Mouse (Mus musculus) spleen, adult 2 months (tissue): ENCODE measurements around the gene Arhgef3. TPM values are rescaled to one million over a fixed set of nuclear protein-coding genes. Genes with fewer than 3 reads are reported as not detected.

Experiments used
- DNase-seq, 2 experiments: peaks; one replicate each; pipeline versions ENCODE4 v3.0.0 to v3.0.0-alpha.2; 2012 to 2021; ENCODE audit warnings: low spot score in 2 of 2, low read depth in 1 of 2
- H3K27ac ChIP-seq: fragments of 200-500 bp; 2 replicates; pipeline ENCODE4 v1.5.1; 2012; ENCODE audit warnings: low read length, inconsistent platforms; ENCODE audit not compliant: insufficient read depth
- H3K27me3 ChIP-seq: fragments of 200-500 bp; 2 replicates; pipeline ENCODE4 v1.6.1; 2012; ENCODE audit warnings: mild to moderate bottlenecking, moderate library complexity, low read length, inconsistent platforms; ENCODE audit not compliant: control insufficient read depth, insufficient read depth
- H3K36me3 ChIP-seq: fragments of 200-500 bp; 2 replicates; pipeline ENCODE4 v1.6.1; 2012; ENCODE audit warnings: mild to moderate bottlenecking, low read length, inconsistent platforms; ENCODE audit not compliant: control insufficient read depth, insufficient read depth
- H3K4me1 ChIP-seq: fragments of 200-500 bp; 2 replicates; pipeline ENCODE4 v1.6.1; 2011; ENCODE audit warnings: inconsistent platforms; ENCODE audit not compliant: control insufficient read depth, insufficient read depth, insufficient read length
- H3K4me3 ChIP-seq: fragments of 200-500 bp; 2 replicates; pipeline ENCODE4 v1.5.1; 2011; ENCODE audit warnings: mild to moderate bottlenecking, inconsistent platforms; ENCODE audit not compliant: insufficient read depth, insufficient read length; ENCODE audit errors: extremely low read depth
- CTCF ChIP-seq: fragments of 200-500 bp; IDR thresholded peaks from 2 replicates; pipeline ENCODE4 v1.5.1; 2011; ENCODE audit warnings: mild to moderate bottlenecking, inconsistent platforms; ENCODE audit not compliant: insufficient read depth, insufficient read length, insufficient replicate concordance; ENCODE audit errors: extremely low read depth
- POLR2A ChIP-seq: fragments of 200-500 bp; IDR thresholded peaks from 2 replicates; pipeline ENCODE4 v1.6.1; 2011; ENCODE audit warnings: low read depth, low read length, inconsistent platforms
- WGBS: fragments of 180-500 bp; shearing (Covaris S2); methylation state at CpG from one replicate; pipeline ENCODE4 v1.1.7; 2018; 5-methylcytosine and 5-hydroxymethylcytosine counted together
- polyA plus RNA-seq: library from polyadenylated mRNA; depleted of rRNA; stranded (reverse); fragments of >200 nt; gene quantifications from 2 replicates; pipeline ENCODE4 v1.2.3, GENCODE M21; 2012

Arhgef3 gene
- polyA plus RNA-seq, 1 experiment = 21.1 TPM

GRCm38 (mm10) chr14:27187025-27187424 lies 72.3 kb downstream of the Arhgef3 start:
- H3K27ac ChIP-seq = no peak overlapping the region
- DNase-seq = peak; percentile 61 to 78
- no peaks in the 10 kb centered on the region for H3K4me1 ChIP-seq
- H3K27me3 ChIP-seq = no peaks in the 10 kb centered on the region
- 20% methylated on average over 4 of the region's 4 CpGs for WGBS
- H3K4me3 ChIP-seq = no peak overlapping the region
- no peaks in the 10 kb centered on the region for H3K36me3 ChIP-seq
- TF ChIP-seq POLR2A (no peak), CTCF (peak; percentile 96; the same call in 1 of the 2 replicates)

- H3K27me3 ChIP-seq = no peaks in the 10 kb centered on the region
- H3K36me3 ChIP-seq = no peaks in the 10 kb centered on the region
- TF ChIP-seq CTCF (no peak), POLR2A (no peak)
- no peaks in the 10 kb centered on the region for H3K4me1 ChIP-seq
- H3K4me3 ChIP-seq = no peak overlapping the region
- WGBS = 89% methylated on average over 4 of the region's 4 CpGs
- no peak overlapping the region for H3K27ac ChIP-seq
- DNase-seq = no peak
Measured at GRCm38 (mm10) chr14:27187885-27188284, 73.2 kb downstream of the Arhgef3 start.

- 14% methylated on average over 3 of the region's 3 CpGs for WGBS
- no peak for TF ChIP-seq POLR2A
- peak; percentile 88; the same call in 1 of the 2 replicates for TF ChIP-seq CTCF
- no peaks in the 10 kb centered on the region for H3K36me3 ChIP-seq
- H3K27me3 ChIP-seq = no peaks in the 10 kb centered on the region
- no peak overlapping the region for H3K27ac ChIP-seq
- H3K4me1 ChIP-seq = no peaks in the 10 kb centered on the region
- H3K4me3 ChIP-seq = no peak overlapping the region
- peak; percentile 21 to 63 for DNase-seq
Measured at GRCm38 (mm10) chr14:27192450-27192849, 77.8 kb downstream of the Arhgef3 start.

DNA sequence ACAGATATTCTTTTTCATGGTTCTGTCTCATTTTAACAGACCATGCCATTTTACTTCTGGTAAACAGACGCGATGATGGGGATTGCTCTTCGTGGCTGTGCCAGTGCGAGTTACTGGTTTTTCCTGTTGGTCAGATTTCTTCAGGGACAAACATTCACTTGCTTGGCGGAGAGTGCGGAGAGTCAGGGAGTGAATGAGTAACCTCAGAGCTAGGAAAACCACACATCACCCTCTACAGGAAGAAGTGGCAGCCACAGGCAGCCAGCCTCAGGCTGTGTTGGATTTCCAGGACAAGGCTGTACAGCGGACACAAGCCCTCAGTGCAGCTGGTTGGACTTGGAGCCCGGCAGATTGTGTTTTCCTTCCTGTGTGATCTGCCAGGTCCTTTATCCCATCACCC lies 82.3 kb downstream of the Arhgef3 start:
- no peak for TF ChIP-seq POLR2A
- WGBS = 50% methylated on average over 8 of the region's 8 CpGs
- no peaks in the 10 kb centered on the region for H3K36me3 ChIP-seq
- no peak for DNase-seq
- H3K27ac ChIP-seq = no peak overlapping the region
- H3K4me1 ChIP-seq = no peaks in the 10 kb centered on the region
- H3K27me3 ChIP-seq = no peaks in the 10 kb centered on the region
- no peak overlapping the region for H3K4me3 ChIP-seq

- no peak for DNase-seq
- TF ChIP-seq CTCF (no peak), POLR2A (no peak)
- H3K4me1 ChIP-seq = no peaks in the 10 kb centered on the region
- no peak overlapping the region for H3K27ac ChIP-seq
- H3K27me3 ChIP-seq = no peaks in the 10 kb centered on the region
- H3K4me3 ChIP-seq = no peak overlapping the region
- no peaks in the 10 kb centered on the region for H3K36me3 ChIP-seq
- WGBS = 82% methylated on average over 5 of the region's 5 CpGs
Measured at GRCm38 (mm10) chr14:27198490-27199089, 83.9 kb downstream of the Arhgef3 start.

- WGBS = 90% methylated on average over 3 of the region's 3 CpGs
- H3K4me1 ChIP-seq = no peaks in the 10 kb centered on the region
Measured at GRCm38 (mm10) chr14:27199119-27199518, 84.4 kb downstream of the Arhgef3 start.

DNA sequence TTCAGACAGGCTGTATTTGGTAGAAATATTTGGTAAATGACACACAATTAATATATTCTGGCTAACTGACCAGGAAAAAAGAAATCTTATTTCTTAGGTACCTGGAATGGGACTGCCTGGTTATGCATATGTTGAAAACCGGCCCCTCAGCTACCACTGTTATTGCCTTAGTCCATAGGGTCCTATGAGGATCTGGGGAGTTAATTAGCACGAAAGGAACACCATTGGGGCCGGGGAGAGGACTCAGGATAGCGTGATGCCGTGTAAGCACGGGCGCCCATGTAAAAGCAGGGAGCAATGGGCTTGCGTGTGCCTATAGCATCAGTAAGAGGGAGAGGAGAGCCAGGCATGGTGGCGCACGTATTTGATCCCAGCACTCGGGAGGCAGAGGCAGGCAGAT lies 85.2 kb downstream of the Arhgef3 start:
- no peak for DNase-seq
- 93% methylated on average over 11 of the region's 11 CpGs for WGBS
- TF ChIP-seq CTCF = no peak
- no peak for TF ChIP-seq POLR2A
- H3K27me3 ChIP-seq = no peaks in the 10 kb centered on the region
- H3K27ac ChIP-seq = no peak overlapping the region
- H3K4me3 ChIP-seq = no peak overlapping the region
- H3K36me3 ChIP-seq = no peaks in the 10 kb centered on the region
- H3K4me1 ChIP-seq = no peaks in the 10 kb centered on the region

More at GRCm38 (mm10) chr14:27199119-27199518, 84.4 kb downstream of the Arhgef3 start:
- Histone ChIP-seq H3K36me3 (no peaks in the 10 kb centered on the region), H3K4me3 (no peak overlapping the region), H3K27me3 (no peaks in the 10 kb centered on the region), H3K27ac (no peak overlapping the region)
- TF ChIP-seq POLR2A (no peak), CTCF (no peak)
- no peak for DNase-seq
